Mouse (Mus musculus) limb, embryonic 13.5 days (tissue): ENCODE results near the gene Zmynd10. TPM values are rescaled to one million over a fixed set of nuclear protein-coding genes. Genes with fewer than 3 reads are reported as not detected.

ENCODE experiments used
- polyA plus RNA-seq: library from polyadenylated mRNA; unstranded; fragments of >200 nt; fragmentation: Nextera tagmentation; extraction: Ambion mirVana; gene quantifications from 2 replicates; pipeline ENCODE4 v1.2.1, GENCODE M21; 2015

Gene Zmynd10
- polyA plus RNA-seq, 1 experiment from 2014 or later = 1.7 TPM

Other genes with a start within 250 kb of the Zmynd10 start
- gene Hemk1, start 208.9 kb upstream of the Zmynd10 start, polyA plus RNA-seq = 12.6 and 14.4 TPM in 2 replicates
- 1.1 TPM in 2 replicates for gene 6430571L13Rik, start 206.7 kb upstream of the Zmynd10 start, polyA plus RNA-seq
- gene Cacna2d2, start 147.7 kb upstream of the Zmynd10 start, polyA plus RNA-seq = 0.56 and 0.68 TPM in 2 replicates
- 46.9 and 47.8 TPM in 2 replicates for gene Tmem115, start 13.4 kb upstream of the Zmynd10 start, polyA plus RNA-seq
- 21.1 and 21.2 TPM in 2 replicates for gene Cyb561d2, start 5.1 kb upstream of the Zmynd10 start, polyA plus RNA-seq
- gene Nprl2, start 5.1 kb upstream of the Zmynd10 start, polyA plus RNA-seq = 41.8 and 44.2 TPM in 2 replicates
- gene Rassf1, start 4.3 kb downstream of the Zmynd10 start, polyA plus RNA-seq = 77.1 and 83.2 TPM in 2 replicates
- gene Tusc2, start 16.0 kb downstream of the Zmynd10 start, polyA plus RNA-seq = 43.7 and 46.5 TPM in 2 replicates
- 127 and 130 TPM in 2 replicates for gene Hyal2, start 20.6 kb downstream of the Zmynd10 start, polyA plus RNA-seq
- gene Hyal1, start 29.6 kb downstream of the Zmynd10 start, polyA plus RNA-seq = 13.4 and 15.5 TPM in 2 replicates
- gene Naa80, start 31.6 kb downstream of the Zmynd10 start, polyA plus RNA-seq = 18.4 and 19.6 TPM in 2 replicates
- gene Hyal3, start 33.5 kb downstream of the Zmynd10 start, polyA plus RNA-seq = 1.5 and 1.7 TPM in 2 replicates
- gene Ifrd2, start 40.3 kb downstream of the Zmynd10 start, polyA plus RNA-seq = 44.3 and 49.5 TPM in 2 replicates
- 8.0 and 8.6 TPM in 2 replicates for gene Sema3b, start 61.9 kb downstream of the Zmynd10 start, polyA plus RNA-seq
- 383 and 392 TPM in 2 replicates for gene Gnai2, start 88.1 kb downstream of the Zmynd10 start, polyA plus RNA-seq
- gene Slc38a3, start 122.2 kb downstream of the Zmynd10 start, polyA plus RNA-seq = 4.3 and 5.3 TPM in 2 replicates
- 0.74 and 1.0 TPM in 2 replicates for gene Gnat1, start 132.4 kb downstream of the Zmynd10 start, polyA plus RNA-seq
- 31.8 and 32.1 TPM in 2 replicates for gene Sema3f, start 163.2 kb downstream of the Zmynd10 start, polyA plus RNA-seq
- 257 and 270 TPM in 2 replicates for gene Rbm5, start 223.7 kb downstream of the Zmynd10 start, polyA plus RNA-seq